9 mouse cellular contexts compared by ENCODE assay signal in the genomic region with DNA sequence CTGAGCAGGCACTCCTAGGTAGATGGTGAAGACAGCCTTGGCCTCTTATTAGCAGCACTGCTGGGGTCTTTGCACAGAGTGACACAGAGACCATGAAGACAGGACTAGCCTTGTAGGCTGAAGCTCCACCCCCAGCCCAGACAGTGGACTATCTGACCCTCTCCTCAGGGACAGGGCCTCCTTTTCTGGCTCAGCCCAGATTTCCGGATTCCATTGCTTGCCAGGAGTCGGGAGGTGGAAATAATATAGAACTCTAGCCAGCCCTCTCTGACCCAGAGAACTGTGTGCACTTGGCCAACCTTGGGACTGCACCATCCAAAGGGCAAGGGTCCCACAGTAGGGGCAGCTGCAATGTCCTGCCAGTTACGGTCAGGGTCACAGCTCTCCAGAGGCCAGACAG. TPM values are rescaled to one million over a fixed set of nuclear protein-coding genes. Genes with fewer than 3 reads are reported as not detected.
DNase-seq lines count a peak whose midpoint lies in the region; ATAC-seq lines count a peak whose summit lies in the region.
"Had no signal": no experiment of that assay in that cellular context is flagged by ENCODE, and none has a peak within 500 bp of the region (broad histone marks: within the 10 kb centered on the region; RNA-seq: fewer than 3 reads in every experiment).

No protein-coding gene starts in this region.

- H3K36me3 ChIP-seq in lung, embryonic 15.5 days: no peaks in the 10 kb centered on the region

- H3K27ac ChIP-seq in lung, embryonic 15.5 days: peak overlapping the region; percentile 75
- H3K27ac ChIP-seq: hindbrain, embryonic 15.5 days had no signal

- no peak overlapping the region for H3K4me2 ChIP-seq in lung, embryonic 15.5 days
- H3K4me2 ChIP-seq: hindbrain, embryonic 15.5 days had no signal

- no peak overlapping the region for H3K9ac ChIP-seq in lung, embryonic 15.5 days
- H3K9ac ChIP-seq: hindbrain, embryonic 15.5 days had no signal

- no peak overlapping the region for H3K4me3 ChIP-seq in lung, embryonic 15.5 days
- H3K4me3 ChIP-seq: hindbrain, embryonic 15.5 days had no signal

- DNase-seq in gastrocnemius, adult 18-20 months (ENCODE audit: low spot score): peak; percentile 67
- DNase-seq in gastrocnemius, postnatal 4 days (ENCODE audit: low spot score in 2 of 2): no peak
- peak; percentile 77 to 85 for DNase-seq in adrenal gland, postnatal 36 days
- peak; percentile 78 for DNase-seq in heart, postnatal 4 days
- DNase-seq in urinary bladder, postnatal 10 days (ENCODE audit: low spot score): no peak
- DNase-seq in left cerebral cortex, adult 9 months (ENCODE audit: low spot score in 2 of 2): no peak

- no peaks in the 10 kb centered on the region for H3K27me3 ChIP-seq in lung, embryonic 15.5 days
- H3K27me3 ChIP-seq: hindbrain, embryonic 15.5 days had no signal

- ATAC-seq in lung, embryonic 15.5 days (ENCODE audit: borderline replicate concordance, extremely low read depth, low FRiP score, low TSS enrichment): peak; percentile 85
- no peak for ATAC-seq in cerebellum, adult (ENCODE audit: insufficient number of reproducible peaks, low FRiP score, low TSS enrichment)

- H3K9me3 ChIP-seq in lung, embryonic 15.5 days: no peaks in the 10 kb centered on the region
- H3K9me3 ChIP-seq: hindbrain, embryonic 15.5 days had no signal

- 37% methylated on average over 3 of the region's 3 CpGs for WGBS in lung, embryonic 15.5 days

- peaks cover 25% of the 10 kb centered on the region for H3K4me1 ChIP-seq in lung, embryonic 15.5 days

RNA-seq across cellular contexts. Expression of a gene that starts 10.4 kb away (rescaled TPM):
- 100 to 1,000 TPM in 1 of 2 experiments, 10 to 100 TPM in 1; 97.2 to 115 TPM for total RNA-seq in gastrocnemius, adult 18-20 months (2021)
- total RNA-seq in gastrocnemius, postnatal 4 days (2021): 100 to 1,000 TPM; 347 to 375 TPM
- total RNA-seq in adrenal gland, postnatal 36 days (2021): 100 to 1,000 TPM; 689 to 765 TPM
- 100 to 1,000 TPM; 600 to 620 TPM for total RNA-seq in heart, postnatal 4 days (2021)
- polyA plus RNA-seq in lung, embryonic 15.5 days (2015; fragmentation: Nextera tagmentation; extraction: Ambion mirVana): 694 and 720 TPM in 2 replicates

RNA-seq across cellular contexts. Expression of a gene that starts 27.0 kb away (rescaled TPM):
- total RNA-seq in gastrocnemius, adult 18-20 months (2021): 1 to 10 TPM; 6.7 to 8.0 TPM
- total RNA-seq in gastrocnemius, postnatal 4 days (2021): 10 to 100 TPM; 24.5 to 26.8 TPM
- total RNA-seq in adrenal gland, postnatal 36 days (2021): 10 to 100 TPM; 32.4 to 33.3 TPM
- 10 to 100 TPM; 32.6 to 33.9 TPM for total RNA-seq in heart, postnatal 4 days (2021)
- polyA plus RNA-seq in lung, embryonic 15.5 days (2015; fragmentation: Nextera tagmentation; extraction: Ambion mirVana): 105 and 107 TPM in 2 replicates

RNA-seq across cellular contexts. Expression of a gene that starts 37.2 kb away (rescaled TPM):
- total RNA-seq in gastrocnemius, adult 18-20 months (2021): under 1 TPM in 1 of 2 experiments, not detected in 1; 0.40 TPM
- total RNA-seq in gastrocnemius, postnatal 4 days (2021): under 1 TPM; 0.88 to 0.96 TPM
- total RNA-seq in adrenal gland, postnatal 36 days (2021): under 1 TPM; 0.59 to 0.63 TPM
- under 1 TPM; 0.45 to 0.64 TPM for total RNA-seq in heart, postnatal 4 days (2021)
- polyA plus RNA-seq in lung, embryonic 15.5 days (2015; fragmentation: Nextera tagmentation; extraction: Ambion mirVana): 1.9 and 2.8 TPM in 2 replicates

RNA-seq across cellular contexts. Expression of a gene that starts 52.4 kb away (rescaled TPM):
- total RNA-seq in gastrocnemius, adult 18-20 months (2021): not detected
- 10 to 100 TPM in 1 of 2 experiments, 1 to 10 TPM in 1; 10.0 to 10.3 TPM for total RNA-seq in gastrocnemius, postnatal 4 days (2021)
- total RNA-seq in adrenal gland, postnatal 36 days (2021): under 1 TPM in 1 of 2 experiments, not detected in 1; 0.43 TPM
- under 1 TPM; 0.74 to 0.93 TPM for total RNA-seq in heart, postnatal 4 days (2021)
- polyA plus RNA-seq in lung, embryonic 15.5 days (2015; fragmentation: Nextera tagmentation; extraction: Ambion mirVana): 4.4 and 4.5 TPM in 2 replicates

Comparison
In these comparisons a context has a peak if more than half of its experiments do, and no peak if none do; other contexts are left out.
1. DNase-seq: peak in gastrocnemius, adult 18-20 months (single experiment), adrenal gland, postnatal 36 days (2 of 2) and heart, postnatal 4 days (single experiment); none in gastrocnemius, postnatal 4 days (0 of 2), urinary bladder, postnatal 10 days (single experiment) and left cerebral cortex, adult 9 months (0 of 2).